Mouse (Mus musculus): ENCODE data around the gene Olfr1359. TPM values are rescaled to one million over a fixed set of nuclear protein-coding genes. Genes with fewer than 3 reads are reported as not detected.
"Not testable (repeated sequence)": the region's sequence is repeated elsewhere in the genome, so short reads cannot be mapped to it uniquely, and the experiment has no call there.

The Olfr1359 gene
- polyA plus RNA-seq, 1 experiment from 2014 or later: not detected

- no peak for ATAC-seq (ENCODE audit: insufficient number of reproducible peaks, low FRiP score)
- Histone ChIP-seq H3K9ac (0 out of 2 replicates have a peak overlapping the region, but pooled peaks have one; percentile 64), H3K36me3 (no peaks in the 10 kb centered on the region), H3K4me2 (no peak overlapping the region; the same call in 1 of the 2 replicates), H3K9me3 (replicated peaks) (no peaks in the 10 kb centered on the region), H3K27ac (ENCODE audit: poor library complexity, severe bottlenecking) (peak overlapping the region; percentile 94), H3K27me3 (replicated peaks) (no peaks in the 10 kb centered on the region), H3K4me3 (no peak overlapping the region), H3K4me1 (replicated peaks) (peaks cover 8% of the 10 kb centered on the region)
- WGBS: 69% methylated on average over 5 of the region's 5 CpGs
These were observed 35.6 kb downstream of the Olfr1359 start for GRCm38 (mm10) chr13:21733466-21733865.

GRCm38 (mm10) chr13:21734010-21734905 lies 36.3 kb downstream of the Olfr1359 start:
- WGBS: under 1% methylated on average over 21 of the region's 21 CpGs
- ATAC-seq (ENCODE audit: insufficient number of reproducible peaks, low FRiP score): peak; percentile 78
- no peaks in the 10 kb centered on the region for H3K27me3 ChIP-seq (replicated peaks)

GRCm38 (mm10) chr13:21734906-21735767 lies 37.2 kb downstream of the Olfr1359 start, which contains the start of gene Hist1h4j:
Gene Hist1h4j (plus strand): TSS chr13:21735064.
- H3K27me3 ChIP-seq (replicated peaks); H3K9me3 ChIP-seq (replicated peaks); H3K4me1 ChIP-seq (replicated peaks); H3K36me3 ChIP-seq: not testable (repeated sequence)
- Histone ChIP-seq H3K4me2 (peak within 1 kb of the TSS; percentile 77), H3K4me3 (peak within 1 kb of the TSS; percentile 59), H3K9ac (peak within 1 kb of the TSS; percentile 77), H3K27ac (ENCODE audit: poor library complexity, severe bottlenecking) (peak within 1 kb of the TSS; percentile 94)
- under 1% methylated on average over 46 of the region's 56 CpGs for WGBS
- peak; percentile 87 for ATAC-seq (ENCODE audit: insufficient number of reproducible peaks, low FRiP score)

More at GRCm38 (mm10) chr13:21734010-21734905, 36.3 kb downstream of the Olfr1359 start:
- peaks cover 8% of the 10 kb centered on the region for H3K4me1 ChIP-seq (replicated peaks)
- H3K9ac ChIP-seq: peak overlapping the region; percentile 77
- H3K27ac ChIP-seq (ENCODE audit: poor library complexity, severe bottlenecking): peak overlapping the region; percentile 94
- H3K9me3 ChIP-seq (replicated peaks): no peaks in the 10 kb centered on the region
- H3K4me3 ChIP-seq: peak overlapping the region; percentile 59
- no peaks in the 10 kb centered on the region for H3K36me3 ChIP-seq
- H3K4me2 ChIP-seq: peak overlapping the region; percentile 77

GRCm38 (mm10) chr13:21745006-21745405 lies 47.1 kb downstream of the Olfr1359 start:
- H3K4me2 ChIP-seq: no peak overlapping the region
- no peak overlapping the region for H3K9ac ChIP-seq
- H3K4me1 ChIP-seq (replicated peaks): peaks cover 14% of the 10 kb centered on the region
- H3K9me3 ChIP-seq (replicated peaks): no peaks in the 10 kb centered on the region
- H3K4me3 ChIP-seq: no peak overlapping the region
- H3K36me3 ChIP-seq: no peaks in the 10 kb centered on the region
- H3K27me3 ChIP-seq (replicated peaks): no peaks in the 10 kb centered on the region
- no peak overlapping the region for H3K27ac ChIP-seq (ENCODE audit: poor library complexity, severe bottlenecking)
- WGBS: 73% methylated on average over 1 of the region's 1 CpGs
- no peak for ATAC-seq (ENCODE audit: insufficient number of reproducible peaks, low FRiP score)

- H3K27me3 ChIP-seq (replicated peaks): no peaks in the 10 kb centered on the region
- peak overlapping the region; percentile 78 for H3K9ac ChIP-seq
- no peaks in the 10 kb centered on the region for H3K36me3 ChIP-seq
- H3K4me3 ChIP-seq: peak overlapping the region; percentile 50
- peak overlapping the region; percentile 90 for H3K27ac ChIP-seq (ENCODE audit: poor library complexity, severe bottlenecking)
- H3K9me3 ChIP-seq (replicated peaks): no peaks in the 10 kb centered on the region
- ATAC-seq (ENCODE audit: insufficient number of reproducible peaks, low FRiP score): no peak
- H3K4me2 ChIP-seq: peak overlapping the region; percentile 87
- peaks cover 18% of the 10 kb centered on the region for H3K4me1 ChIP-seq (replicated peaks)
- WGBS: 9% methylated on average over 5 of the region's 5 CpGs
These were observed 51.7 kb downstream of the Olfr1359 start for GRCm38 (mm10) chr13:21749387-21750158.

- under 1% methylated on average over 48 of the region's 56 CpGs for WGBS
- H3K27me3 ChIP-seq (replicated peaks); H3K36me3 ChIP-seq; H3K9me3 ChIP-seq (replicated peaks): not testable (repeated sequence)
- Histone ChIP-seq H3K4me2 (peak within 1 kb of the TSS; percentile 87), H3K27ac (ENCODE audit: poor library complexity, severe bottlenecking) (peak within 1 kb of the TSS; percentile 90), H3K9ac (peak within 1 kb of the TSS; percentile 78), H3K4me3 (peak within 1 kb of the TSS; percentile 50), H3K4me1 (replicated peaks) (peaks cover 18% of the 10 kb centered on the region)
- ATAC-seq (ENCODE audit: insufficient number of reproducible peaks, low FRiP score): peak; percentile 78
These were observed 52.5 kb downstream of the Olfr1359 start, which contains the start of gene Hist1h4k for GRCm38 (mm10) chr13:21750159-21751017. Gene Hist1h4k (minus strand): TSS chr13:21750505.

GRCm38 (mm10) chr13:21751417-21751816 lies 53.5 kb downstream of the Olfr1359 start:
- ATAC-seq (ENCODE audit: insufficient number of reproducible peaks, low FRiP score): no peak
- no peaks in the 10 kb centered on the region for H3K9me3 ChIP-seq (replicated peaks)
- no peak overlapping the region for H3K9ac ChIP-seq
- H3K4me3 ChIP-seq: no peak overlapping the region
- H3K27ac ChIP-seq (ENCODE audit: poor library complexity, severe bottlenecking): no peak overlapping the region
- H3K4me1 ChIP-seq (replicated peaks): peaks cover 18% of the 10 kb centered on the region
- H3K27me3 ChIP-seq (replicated peaks): no peaks in the 10 kb centered on the region
- no peak overlapping the region for H3K4me2 ChIP-seq
- no peaks in the 10 kb centered on the region for H3K36me3 ChIP-seq

- peak overlapping the region; percentile 40; the same call in 1 of the 2 replicates for H3K27ac ChIP-seq (ENCODE audit: poor library complexity, severe bottlenecking)
- H3K9ac ChIP-seq: no peak overlapping the region
- peak overlapping the region; percentile 48 for H3K4me2 ChIP-seq
- H3K36me3 ChIP-seq: no peaks in the 10 kb centered on the region
- no peaks in the 10 kb centered on the region for H3K27me3 ChIP-seq (replicated peaks)
- H3K9me3 ChIP-seq (replicated peaks): no peaks in the 10 kb centered on the region
- no peak for ATAC-seq (ENCODE audit: insufficient number of reproducible peaks, low FRiP score)
- 28% methylated on average over 3 of the region's 3 CpGs for WGBS
- H3K4me3 ChIP-seq: no peak overlapping the region
- peaks cover 18% of the 10 kb centered on the region for H3K4me1 ChIP-seq (replicated peaks)
These were observed 53.9 kb downstream of the Olfr1359 start for GRCm38 (mm10) chr13:21751827-21752226.

GRCm38 (mm10) chr13:21752356-21752755 lies 54.4 kb downstream of the Olfr1359 start:
- Histone ChIP-seq H3K9me3 (replicated peaks) (no peaks in the 10 kb centered on the region), H3K27me3 (replicated peaks) (no peaks in the 10 kb centered on the region), H3K27ac (ENCODE audit: poor library complexity, severe bottlenecking) (peak overlapping the region; percentile 66), H3K36me3 (no peaks in the 10 kb centered on the region), H3K4me2 (peak overlapping the region; percentile 48), H3K4me1 (replicated peaks) (peaks cover 16% of the 10 kb centered on the region), H3K9ac (peak overlapping the region; percentile 51; the same call in 1 of the 2 replicates), H3K4me3 (0 out of 2 replicates have a peak overlapping the region, but pooled peaks have one; percentile 6)
- whole genome bisulfite sequencing: 23% methylated on average over 3 of the region's 3 CpGs
- no peak for ATAC-seq (ENCODE audit: insufficient number of reproducible peaks, low FRiP score)

Measured in heart, embryonic 12.5 days (tissue).